Mouse (Mus musculus) limb, embryonic 11.5 days (tissue): ENCODE results near the gene Mn1. TPM values are rescaled to one million over a fixed set of nuclear protein-coding genes. Genes with fewer than 3 reads are reported as not detected.

Experiments used
- polyA plus RNA-seq: library from polyadenylated mRNA; unstranded; fragments of >200 nt; fragmentation: Nextera tagmentation; extraction: Ambion mirVana; gene quantifications from 2 replicates; pipeline ENCODE4 v1.2.1, GENCODE M21; 2014

Mn1 gene
- polyA plus RNA-seq, 1 experiment from 2014 or later = 12.4 TPM

Other genes with a start within 250 kb of the Mn1 start
- gene Pitpnb, start 86.6 kb upstream of the Mn1 start, polyA plus RNA-seq = 131 and 137 TPM in 2 replicates